Mouse (Mus musculus) G1E (cell line): ENCODE results near the gene Sphk1. TPM values are rescaled to one million over a fixed set of nuclear protein-coding genes. Genes with fewer than 3 reads are reported as not detected.

ENCODE experiments used
- ATAC-seq: 2 replicates; pipeline ENCODE4 v1.8.0; 2016; ENCODE audit warnings: mild to moderate bottlenecking; ENCODE audit not compliant: insufficient number of reproducible peaks, poor library complexity, low FRiP score, severe bottlenecking; ENCODE audit errors: extremely low read depth
- DNase-seq: peaks from one replicate; pipeline ENCODE4 v3.0.0; 2012; ENCODE audit warnings: low spot score
- H3K27me3 ChIP-seq: 2 replicates; pipeline ENCODE4 v1.6.1; 2012; ENCODE audit warnings: mild to moderate bottlenecking, low read length, inconsistent platforms; ENCODE audit not compliant: insufficient read depth
- H3K36me3 ChIP-seq: replicated peaks from 2 replicates; pipeline ENCODE3; 2012; ENCODE audit warnings: mild to moderate bottlenecking, inconsistent platforms
- H3K4me1 ChIP-seq: 2 replicates; pipeline ENCODE4 v1.6.1; 2012; ENCODE audit warnings: low read depth, low read length, inconsistent platforms, mixed read lengths; ENCODE audit not compliant: insufficient read depth
- H3K4me3 ChIP-seq: 2 replicates; pipeline ENCODE4 v1.5.1; 2012; ENCODE audit warnings: low read depth, mild to moderate bottlenecking, inconsistent platforms, low read length, moderate library complexity, mixed read lengths
- H3K9me3 ChIP-seq: replicated peaks from 2 replicates; pipeline ENCODE4 v1.6.1; 2012; ENCODE audit warnings: inconsistent platforms
- CTCF ChIP-seq: IDR thresholded peaks from 2 replicates; pipeline ENCODE4 v1.5.1; 2012; ENCODE audit warnings: low read depth, low read length, inconsistent platforms, mixed read lengths
- GATA1 ChIP-seq: IDR thresholded peaks from 2 replicates; pipeline ENCODE4 v1.6.1; 2012; ENCODE audit warnings: borderline replicate concordance, low read length, inconsistent platforms, mixed read lengths
- GATA2 ChIP-seq: IDR thresholded peaks from 2 replicates; pipeline ENCODE4 v1.6.1; 2012; ENCODE audit warnings: low read depth, low read length, inconsistent platforms, borderline replicate concordance
- POLR2AphosphoS5 ChIP-seq: IDR thresholded peaks from 2 replicates; pipeline ENCODE4 v1.6.1; 2012; ENCODE audit warnings: low read depth, low read length, inconsistent platforms; ENCODE audit not compliant: insufficient replicate concordance
- TAL1 ChIP-seq: conservative IDR thresholded peaks from 2 replicates; pipeline ENCODE4 v1.6.1; 2012; ENCODE audit warnings: low read depth, low read length, inconsistent platforms, mixed read lengths
- polyA plus RNA-seq: library from polyadenylated mRNA; stranded (reverse); fragments of >175 nt; gene quantifications from 2 replicates; pipeline ENCODE4 v1.2.3, GENCODE M21; 2012
- total RNA-seq, 2 experiments: library from RNA; stranded (forward) in 1 of 2; stranded (reverse) in 1 of 2; fragments of 200-1000 nt in 1 of 2; fragments of >200 nt in 1 of 2; fragmentation: Nextera tagmentation in 1 of 2; gene quantifications; 2 replicates each; pipeline ENCODE4 v1.2.3; 2014 to 2017

The Sphk1 gene
- total and polyA plus RNA-seq, 3 experiments, result 2.3 to 22.1 (median 16.7) TPM

DNA sequence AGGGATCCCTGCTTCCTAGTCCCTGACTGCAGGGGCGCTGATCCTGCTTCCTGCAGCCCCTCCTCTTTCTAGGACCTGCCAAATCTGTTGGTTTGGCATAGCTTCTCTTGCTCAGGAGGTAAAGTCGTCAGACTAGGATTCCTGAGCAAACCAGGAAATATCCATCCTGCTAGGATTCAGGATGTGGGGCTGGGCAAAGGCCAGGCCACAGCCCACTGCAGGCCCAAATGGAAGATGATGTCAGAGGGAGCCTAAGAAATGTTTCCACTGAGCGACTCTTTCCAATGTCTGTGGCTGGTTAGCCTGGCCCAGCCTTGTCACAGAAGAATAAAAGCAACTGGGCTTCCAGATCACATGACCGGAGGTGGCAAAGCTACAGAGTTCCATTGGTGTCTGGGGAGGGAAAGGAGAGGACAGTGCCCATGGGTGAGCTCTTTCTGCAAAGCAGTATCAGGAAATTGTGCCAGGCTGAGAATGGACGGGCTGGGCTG, 7.0 kb upstream of the Sphk1 start:
- Histone ChIP-seq H3K4me3 (no peak overlapping the region), H3K9me3 (no peaks in the 10 kb centered on the region), H3K36me3 (peaks cover 4% of the 10 kb centered on the region), H3K27me3 (peaks cover 15% of the 10 kb centered on the region), H3K4me1 (peaks cover 19% of the 10 kb centered on the region)
- TF ChIP-seq CTCF (no peak), TAL1 (no peak), GATA2 (no peak), POLR2AphosphoS5 (no peak), GATA1 (no peak)
- DNase-seq, result no peak
- ATAC-seq, result no peak

DNA sequence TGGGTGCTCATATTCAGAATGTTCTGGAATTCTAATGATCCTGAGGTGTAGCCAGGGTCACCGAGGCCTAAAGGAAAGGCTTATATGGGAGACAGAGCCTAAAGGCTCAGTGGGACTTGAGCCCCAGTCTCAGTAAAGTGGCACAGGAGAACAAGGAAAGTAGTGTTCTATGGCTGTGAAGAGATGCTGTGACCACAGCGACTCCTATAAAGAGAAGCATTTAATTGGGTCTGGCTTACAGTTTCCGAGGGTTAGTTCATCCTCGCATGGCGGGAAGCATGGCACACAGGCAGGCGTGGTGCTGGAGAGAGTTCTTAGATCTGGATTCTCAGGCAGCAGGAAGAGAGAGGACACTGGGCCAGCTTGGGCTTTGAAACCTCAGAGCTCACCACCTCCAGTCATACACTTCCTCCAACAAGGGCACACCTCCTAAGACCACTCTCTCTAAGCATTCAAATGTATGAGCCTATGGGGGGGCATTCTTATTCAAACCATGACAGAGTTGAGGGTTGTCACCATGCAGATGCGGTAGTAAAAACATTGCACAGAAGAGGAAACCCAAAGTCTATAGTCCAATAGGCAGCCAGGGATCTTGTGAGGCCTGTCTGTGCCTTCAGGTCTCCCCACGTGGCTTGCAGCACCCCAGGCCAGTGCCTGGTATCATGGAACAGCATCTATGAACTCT, 1.9 kb upstream of the Sphk1 start:
- no peak for DNase-seq
- Histone ChIP-seq H3K27me3 (peaks cover 14% of the 10 kb centered on the region; the same call in 1 of the 2 replicates), H3K9me3 (no peaks in the 10 kb centered on the region), H3K4me1 (peaks cover 52% of the 10 kb centered on the region), H3K36me3 (peaks cover 9% of the 10 kb centered on the region), H3K4me3 (no peak overlapping the region)
- TF ChIP-seq GATA2 (no peak), GATA1 (no peak), TAL1 (no peak), CTCF (no peak), POLR2AphosphoS5 (no peak)
- no peak for ATAC-seq

DNA sequence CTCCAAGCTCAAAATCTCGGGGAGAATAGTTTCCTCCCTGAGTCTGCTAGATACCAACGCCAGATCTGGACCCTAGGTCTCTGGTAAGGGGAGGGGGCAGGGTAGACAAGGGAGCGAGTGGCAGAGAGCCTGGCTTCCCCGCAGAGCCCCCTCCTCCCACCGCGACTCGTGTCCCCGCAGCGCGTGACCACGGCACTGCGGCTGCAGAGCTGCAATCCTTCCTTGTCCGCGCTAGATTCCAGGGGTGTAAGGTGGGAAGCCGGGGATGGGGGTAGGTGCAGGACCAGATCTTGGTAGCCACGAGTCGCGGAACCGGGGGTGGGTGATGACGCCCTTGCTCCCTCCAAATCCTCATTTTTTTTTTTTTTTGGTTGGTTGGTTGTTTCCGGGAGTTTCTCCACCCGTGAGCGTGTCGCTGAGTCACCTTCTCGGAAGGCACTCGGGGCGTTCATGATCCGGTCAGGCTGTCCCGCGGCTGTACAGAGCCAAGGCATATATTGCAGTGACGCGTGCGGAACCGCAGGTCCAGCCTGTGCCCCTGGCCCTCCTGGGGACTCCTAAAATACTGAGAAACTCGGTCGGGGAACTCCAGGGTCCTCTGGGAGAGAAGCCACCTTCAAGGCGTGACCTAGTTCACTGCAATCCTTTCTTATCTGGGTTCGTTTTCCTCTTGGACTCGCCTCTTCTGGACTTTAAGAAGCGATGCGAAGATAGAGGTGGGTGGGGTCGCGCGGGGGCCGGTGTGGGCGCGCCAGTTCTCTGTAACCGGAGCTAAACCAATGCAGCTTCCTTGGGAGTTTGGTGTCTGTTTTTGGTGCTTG, 856 bp downstream of the Sphk1 start:
- TF ChIP-seq TAL1 (no peak), CTCF (no peak), GATA1 (no peak), GATA2 (no peak), POLR2AphosphoS5 (no peak)
- Histone ChIP-seq H3K27me3 (peaks cover 11% of the 10 kb centered on the region; the same call in 1 of the 2 replicates), H3K4me1 (peaks cover 71% of the 10 kb centered on the region), H3K4me3 (peak overlapping the region; percentile 79), H3K36me3 (peaks cover 30% of the 10 kb centered on the region), H3K9me3 (no peaks in the 10 kb centered on the region)
- DNase-seq (no peak), ATAC-seq (no peak)

DNA sequence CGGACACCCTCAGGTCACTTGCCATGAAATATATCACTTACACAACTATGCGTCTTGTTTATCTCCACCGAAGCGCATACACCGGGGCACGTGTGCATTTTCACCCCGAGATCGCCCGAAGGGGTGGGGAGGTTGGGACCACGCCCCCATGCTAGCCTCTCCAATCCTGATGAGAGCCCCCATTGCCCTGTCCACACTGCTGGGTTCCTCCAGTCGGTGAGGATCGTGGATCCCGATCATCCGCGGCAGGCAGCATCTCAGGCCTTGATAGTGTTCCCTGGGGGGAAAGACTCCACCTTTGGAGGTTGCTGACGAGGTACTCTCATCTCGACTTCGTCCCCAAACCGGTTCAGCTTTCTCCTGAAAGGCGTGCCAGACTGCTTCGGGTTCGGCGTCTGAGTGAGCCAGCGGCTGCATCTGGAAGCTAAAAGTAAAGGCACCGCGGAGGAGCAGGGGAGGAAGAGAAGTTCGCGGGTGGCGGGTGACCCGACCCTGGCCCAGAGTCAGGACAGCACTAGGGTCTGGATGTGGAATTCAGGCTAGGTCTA, 1.6 kb downstream of the Sphk1 start:
- peaks cover 38% of the 10 kb centered on the region for H3K36me3 ChIP-seq
- TF ChIP-seq GATA1, result no peak
- TF ChIP-seq POLR2AphosphoS5, result no peak
- no peak for TF ChIP-seq TAL1
- TF ChIP-seq CTCF, result no peak
- no peak for TF ChIP-seq GATA2
- peak; percentile 61 for ATAC-seq
- peaks cover 11% of the 10 kb centered on the region; the same call in 1 of the 2 replicates for H3K27me3 ChIP-seq
- peaks cover 79% of the 10 kb centered on the region for H3K4me1 ChIP-seq
- no peaks in the 10 kb centered on the region for H3K9me3 ChIP-seq
- DNase-seq, result peak; percentile 66
- peak overlapping the region; percentile 79 for H3K4me3 ChIP-seq

DNA sequence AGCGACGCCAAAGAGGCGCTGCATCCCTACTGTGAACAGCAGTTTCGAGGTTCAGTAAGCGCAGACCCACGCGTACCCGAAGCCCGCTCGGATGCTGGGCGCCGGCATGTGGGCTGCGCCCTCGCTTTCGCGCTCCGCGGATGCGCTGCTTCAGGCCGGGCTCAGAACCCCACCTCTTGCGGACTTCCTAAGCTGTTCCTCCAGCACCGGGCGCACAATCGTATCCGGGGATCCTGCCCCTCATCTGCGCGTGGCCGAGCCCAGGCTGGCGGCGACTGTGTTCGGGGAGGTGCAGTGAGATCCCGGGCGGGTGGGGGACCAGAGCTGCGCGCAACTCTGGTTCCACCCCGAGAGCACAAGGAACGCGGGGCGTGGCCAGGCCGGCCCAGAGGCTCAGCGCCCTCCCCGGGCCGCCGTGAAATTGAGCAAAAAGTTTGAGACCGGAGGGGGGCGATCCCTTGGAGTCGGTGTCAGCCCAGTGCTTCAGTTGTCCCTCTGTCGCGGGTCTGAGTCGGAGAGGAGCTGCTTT, 2.1 kb downstream of the Sphk1 start:
- Histone ChIP-seq H3K36me3 (peaks cover 42% of the 10 kb centered on the region), H3K4me1 (peaks cover 83% of the 10 kb centered on the region), H3K4me3 (peak overlapping the region; percentile 79), H3K27me3 (peaks cover 11% of the 10 kb centered on the region; the same call in 1 of the 2 replicates), H3K9me3 (no peaks in the 10 kb centered on the region)
- DNase-seq (peak; percentile 73), ATAC-seq (no peak)
- no peak for TF ChIP-seq TAL1
- no peak for TF ChIP-seq GATA2
- no peak for TF ChIP-seq POLR2AphosphoS5
